Mouse (Mus musculus) ES-E14 (cell line): ENCODE results near the gene Grin2c.

Experiments used
- HCFC1 ChIP-seq: IDR thresholded peaks from 2 replicates; pipeline ENCODE4 v1.6.1; 2012; ENCODE audit warnings: low read length, inconsistent platforms, borderline replicate concordance; ENCODE audit not compliant: insufficient read depth
- ZC3H11A ChIP-seq: IDR thresholded peaks from 2 replicates; pipeline ENCODE4 v1.6.1; 2012; ENCODE audit warnings: low read depth, mild to moderate bottlenecking, inconsistent platforms, low read length, borderline replicate concordance
- ZNF384 ChIP-seq: IDR thresholded peaks from 2 replicates; pipeline ENCODE4 v1.6.1; 2012; ENCODE audit warnings: low read depth, low read length, inconsistent platforms

GRCm38 (mm10) chr11:115283891-115284620 lies 17.0 kb upstream of the Grin2c start:
- TF ChIP-seq HCFC1 (no peak), ZNF384 (no peak), ZC3H11A (no peak)
